Mouse (Mus musculus) E14TG2a.4 (cell line): ENCODE measurements around the gene Nr1h4.
"Not testable (repeated sequence)": the region's sequence is repeated elsewhere in the genome, so short reads cannot be mapped to it uniquely, and the experiment has no call there.

Experiments
- H3K27me3 ChIP-seq: 2 replicates; pipeline ENCODE4 v1.6.1; 2014; ENCODE audit warnings: low read length, control low read depth; ENCODE audit not compliant: insufficient read depth
- H3K36me3 ChIP-seq: 2 replicates; pipeline ENCODE4 v1.6.1; 2014; ENCODE audit warnings: low read length, control low read depth; ENCODE audit not compliant: insufficient read depth
- H3K4me1 ChIP-seq: replicated peaks from 2 replicates; pipeline ENCODE4 v1.6.1; 2014; ENCODE audit warnings: low read depth, low read length, control low read depth
- H3K4me3 ChIP-seq: replicated peaks from 2 replicates; pipeline ENCODE4 v1.5.1; 2014; ENCODE audit warnings: mild to moderate bottlenecking, low read length
- H3K9me3 ChIP-seq: 2 replicates; pipeline ENCODE4 v1.6.1; 2014; ENCODE audit warnings: low read length, control low read depth
- CTCF ChIP-seq: conservative IDR thresholded peaks from 2 replicates; pipeline ENCODE4 v1.5.1; 2014; ENCODE audit warnings: low read length
- NANOG ChIP-seq: IDR thresholded peaks from 2 replicates; pipeline ENCODE4 v1.6.1; 2014; ENCODE audit warnings: borderline replicate concordance, low read length, mixed read lengths
- POU5F1 ChIP-seq: IDR thresholded peaks from 2 replicates; pipeline ENCODE4 v1.6.1; 2014; ENCODE audit warnings: low read length, borderline replicate concordance

Nr1h4 gene

GRCm38 (mm10) chr10:89559351-89559750 is 26.0 kb upstream of the Nr1h4 start:
- Histone ChIP-seq H3K4me1 (peaks cover 3% of the 10 kb centered on the region; the same call in 1 of the 2 replicates), H3K27me3 (no peaks in the 10 kb centered on the region), H3K9me3 (no peaks in the 10 kb centered on the region), H3K36me3 (no peaks in the 10 kb centered on the region), H3K4me3 (no peak overlapping the region)
- TF ChIP-seq POU5F1 (no peak), NANOG (no peak), CTCF (no peak)

- H3K9me3 ChIP-seq, H3K27me3 ChIP-seq, H3K36me3 ChIP-seq, H3K4me3 ChIP-seq, H3K4me1 ChIP-seq: not testable (repeated sequence)
These were observed 21.5 kb upstream of the Nr1h4 start for GRCm38 (mm10) chr10:89554885-89555284.

- not testable (repeated sequence) for H3K36me3 ChIP-seq, H3K4me3 ChIP-seq, H3K27me3 ChIP-seq, H3K4me1 ChIP-seq, H3K9me3 ChIP-seq
These were observed 20.5 kb upstream of the Nr1h4 start for GRCm38 (mm10) chr10:89553855-89554254.

DNA sequence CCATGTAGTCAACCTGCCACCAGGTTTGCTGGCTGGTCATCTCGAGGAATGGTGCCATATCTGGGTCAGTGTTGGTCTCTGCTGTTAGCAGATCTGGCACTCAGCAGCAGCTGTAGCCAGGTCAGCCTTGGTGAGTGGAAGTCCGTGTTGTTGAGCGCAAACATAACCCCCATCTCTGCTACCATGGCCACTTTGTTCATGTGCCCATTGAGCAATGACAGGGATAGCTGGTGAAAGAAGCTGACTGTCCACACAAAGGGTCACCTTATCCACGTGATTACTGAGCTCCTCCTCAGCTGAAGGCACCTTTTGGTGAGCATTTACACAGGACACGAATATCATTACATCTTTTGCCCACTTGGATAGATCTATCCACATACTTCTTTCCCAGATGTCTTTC is 19.6 kb upstream of the Nr1h4 start:
- H3K9me3 ChIP-seq = no peaks in the 10 kb centered on the region
- no peaks in the 10 kb centered on the region for H3K4me1 ChIP-seq
- TF ChIP-seq NANOG = no peak
- TF ChIP-seq CTCF = no peak
- no peak for TF ChIP-seq POU5F1
- H3K4me3 ChIP-seq = no peak overlapping the region
- H3K36me3 ChIP-seq = no peaks in the 10 kb centered on the region
- H3K27me3 ChIP-seq = no peaks in the 10 kb centered on the region

GRCm38 (mm10) chr10:89551657-89552056 is 18.3 kb upstream of the Nr1h4 start:
- Histone ChIP-seq H3K4me3 (no peak overlapping the region), H3K36me3 (no peaks in the 10 kb centered on the region), H3K4me1 (no peaks in the 10 kb centered on the region), H3K27me3 (no peaks in the 10 kb centered on the region), H3K9me3 (no peaks in the 10 kb centered on the region)
- TF ChIP-seq CTCF (no peak), NANOG (no peak), POU5F1 (no peak)

GRCm38 (mm10) chr10:89548028-89548427 is 14.6 kb upstream of the Nr1h4 start:
- H3K9me3 ChIP-seq = no peaks in the 10 kb centered on the region
- H3K4me1 ChIP-seq = no peaks in the 10 kb centered on the region
- no peak overlapping the region for H3K4me3 ChIP-seq
- no peaks in the 10 kb centered on the region for H3K27me3 ChIP-seq
- TF ChIP-seq CTCF (no peak), POU5F1 (no peak), NANOG (no peak)
- no peaks in the 10 kb centered on the region for H3K36me3 ChIP-seq

DNA sequence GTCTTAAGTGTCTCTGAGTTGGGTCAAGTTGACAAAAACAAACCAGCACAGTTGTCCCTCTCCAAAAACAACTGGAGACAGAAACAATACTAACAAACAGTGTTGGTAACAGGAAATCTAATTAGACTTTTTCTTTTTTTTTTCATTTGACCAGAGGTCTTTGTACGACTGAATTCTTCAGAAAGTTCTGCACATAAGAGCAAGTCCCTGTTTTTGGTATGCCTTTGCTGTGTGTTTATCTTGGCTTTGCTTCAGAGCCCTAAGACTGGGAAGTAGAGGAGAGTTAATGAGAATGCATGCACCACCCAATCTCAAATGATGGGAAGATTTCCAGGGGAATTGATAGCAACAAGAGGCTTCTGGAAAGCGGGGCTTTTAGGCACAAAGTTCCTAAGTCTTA is 13.6 kb upstream of the Nr1h4 start:
- H3K4me3 ChIP-seq = no peak overlapping the region
- TF ChIP-seq NANOG = no peak
- TF ChIP-seq POU5F1 = no peak
- no peak for TF ChIP-seq CTCF
- no peaks in the 10 kb centered on the region for H3K9me3 ChIP-seq
- no peaks in the 10 kb centered on the region for H3K36me3 ChIP-seq
- H3K4me1 ChIP-seq = peaks cover 6% of the 10 kb centered on the region
- H3K27me3 ChIP-seq = no peaks in the 10 kb centered on the region

DNA sequence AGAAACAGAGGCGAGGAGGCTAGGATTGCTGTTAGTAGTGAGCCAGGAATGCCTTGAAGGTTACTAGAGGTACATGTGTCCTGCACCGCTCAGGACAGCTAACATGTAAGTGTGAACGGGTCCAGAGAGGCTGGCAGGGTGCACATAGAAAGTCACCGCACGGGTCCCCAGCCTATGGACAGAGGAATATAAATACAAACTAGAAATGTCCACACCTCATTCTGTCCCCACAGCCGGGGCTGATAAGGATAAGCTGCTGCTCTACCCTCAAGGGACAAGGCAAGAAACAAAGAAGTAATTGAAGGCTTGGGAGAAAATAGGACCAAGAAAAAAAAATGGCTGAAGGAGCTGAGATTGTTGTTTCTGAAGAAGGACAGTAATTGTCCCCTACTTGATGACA is 10.5 kb upstream of the Nr1h4 start:
- TF ChIP-seq NANOG = no peak
- TF ChIP-seq POU5F1 = no peak
- TF ChIP-seq CTCF = no peak
- Histone ChIP-seq H3K27me3 (no peaks in the 10 kb centered on the region), H3K9me3 (no peaks in the 10 kb centered on the region), H3K36me3 (no peaks in the 10 kb centered on the region), H3K4me1 (peaks cover 7% of the 10 kb centered on the region), H3K4me3 (no peak overlapping the region)

DNA sequence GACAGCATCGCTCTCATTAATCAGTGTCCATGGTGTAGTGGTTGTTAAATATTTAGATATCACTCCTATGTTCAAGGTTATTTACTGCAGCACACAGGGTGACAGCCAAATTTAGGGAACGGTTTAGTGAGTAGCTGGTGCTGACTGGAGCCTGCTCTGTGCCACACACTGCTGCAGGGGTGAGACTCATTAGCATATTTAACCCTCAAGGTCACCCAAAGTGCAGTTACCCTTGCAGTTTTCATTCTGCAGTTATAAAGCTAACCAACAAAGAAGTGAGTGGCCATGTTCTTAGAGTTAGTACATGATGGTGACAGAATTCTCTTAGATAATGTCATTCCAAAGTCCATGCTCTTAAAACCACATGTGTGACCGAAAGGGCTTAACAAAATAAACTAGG is 8.9 kb upstream of the Nr1h4 start:
- Histone ChIP-seq H3K36me3 (no peaks in the 10 kb centered on the region), H3K4me1 (peaks cover 7% of the 10 kb centered on the region), H3K4me3 (no peak overlapping the region), H3K9me3 (no peaks in the 10 kb centered on the region), H3K27me3 (no peaks in the 10 kb centered on the region)
- no peak for TF ChIP-seq POU5F1
- no peak for TF ChIP-seq NANOG
- no peak for TF ChIP-seq CTCF

GRCm38 (mm10) chr10:89532451-89532850 is 934 bp downstream of the Nr1h4 start:
- no peak for TF ChIP-seq POU5F1
- no peaks in the 10 kb centered on the region for H3K9me3 ChIP-seq

More at GRCm38 (mm10) chr10:89532451-89532850, 934 bp downstream of the Nr1h4 start:
- Histone ChIP-seq H3K4me1 (peaks cover 9% of the 10 kb centered on the region; the same call in 1 of the 2 replicates), H3K4me3 (no peak overlapping the region), H3K36me3 (no peaks in the 10 kb centered on the region), H3K27me3 (no peaks in the 10 kb centered on the region)
